Mouse (Mus musculus) C2C12 (cell line): Measurements from ENCODE around the gene Syne3. TPM values are rescaled to one million over a fixed set of nuclear protein-coding genes. Genes with fewer than 3 reads are reported as not detected.

Experiments used
- H3K27me3 ChIP-seq: one replicate; pipeline ENCODE4 v1.6.1; 2011; ENCODE audit not compliant: control insufficient read depth, insufficient read depth, insufficient read length
- H3K36me3 ChIP-seq: one replicate; pipeline ENCODE4 v1.6.1; 2011; ENCODE audit not compliant: control insufficient read depth, insufficient read depth
- H3K4me3 ChIP-seq: one replicate; pipeline ENCODE4 v1.5.1; 2011; ENCODE audit warnings: mild to moderate bottlenecking, control low read depth; ENCODE audit not compliant: poor library complexity, insufficient read depth, severe bottlenecking
- H3K79me2 ChIP-seq: one replicate; pipeline ENCODE4 v1.6.1; 2011; ENCODE audit not compliant: control insufficient read depth, insufficient read depth
- H3K79me3 ChIP-seq: one replicate; pipeline ENCODE4 v1.6.1; 2011; ENCODE audit warnings: low read depth, control low read depth
- H3ac ChIP-seq: one replicate; pipeline ENCODE3; 2011; ENCODE audit warnings: low read depth; ENCODE audit not compliant: control insufficient read depth, insufficient read length
- CEBPB ChIP-seq: IDR thresholded peaks from one replicate; pipeline ENCODE4 v1.6.1; 2011; ENCODE audit warnings: low read depth, mild to moderate bottlenecking, control low read depth, moderate library complexity
- CTCF ChIP-seq: IDR thresholded peaks from one replicate; pipeline ENCODE4 v1.5.1; 2011; ENCODE audit not compliant: control insufficient read depth, insufficient read depth, insufficient read length
- FOSL1 ChIP-seq: IDR thresholded peaks from one replicate; pipeline ENCODE4 v1.8.0; 2011; ENCODE audit warnings: mild to moderate bottlenecking, low read length; ENCODE audit not compliant: poor library complexity, insufficient read depth, severe bottlenecking
- MAX ChIP-seq: IDR thresholded peaks from one replicate; pipeline ENCODE4 v1.6.1; 2011; ENCODE audit warnings: mild to moderate bottlenecking, control low read depth
- MYOD1 ChIP-seq: IDR thresholded peaks from one replicate; pipeline ENCODE4 v1.6.1; 2011; ENCODE audit warnings: low read depth; ENCODE audit not compliant: control insufficient read depth, insufficient read length
- MYOG ChIP-seq: IDR thresholded peaks from one replicate; pipeline ENCODE4 v1.6.1; 2011; ENCODE audit not compliant: control insufficient read depth, insufficient read length; ENCODE audit errors: extremely low read depth
- USF1 ChIP-seq: IDR thresholded peaks from one replicate; pipeline ENCODE4 v1.6.1; 2011; ENCODE audit warnings: low read depth, mild to moderate bottlenecking, control low read depth, moderate library complexity
- polyA plus RNA-seq: library from polyadenylated mRNA; unstranded; fragments of >200 nt; fragmentation: generic; extraction: Trizol; gene quantifications from one replicate; pipeline ENCODE4 v1.2.1, GENCODE M21; 2012; ENCODE audit warnings: missing spikeins

Gene Syne3
- polyA plus RNA-seq, 1 experiment, result 24.8 TPM

GRCm38 (mm10) chr12:104995259-104995876 lies 14.2 kb downstream of the Syne3 start:
- Histone ChIP-seq H3K4me3 (no peak overlapping the region), H3ac (no peak overlapping the region), H3K79me2 (peaks cover 82% of the 10 kb centered on the region), H3K79me3 (peaks cover 58% of the 10 kb centered on the region), H3K36me3 (peaks cover 12% of the 10 kb centered on the region), H3K27me3 (no peaks in the 10 kb centered on the region)
- TF ChIP-seq CEBPB (no peak), MYOD1 (no peak), MAX (no peak), MYOG (no peak), USF1 (no peak)

- Histone ChIP-seq H3ac (peak overlapping the region; percentile 38), H3K79me3 (peaks cover 54% of the 10 kb centered on the region), H3K4me3 (no peak overlapping the region), H3K79me2 (peaks cover 82% of the 10 kb centered on the region), H3K36me3 (peaks cover 17% of the 10 kb centered on the region), H3K27me3 (no peaks in the 10 kb centered on the region)
- TF ChIP-seq MYOG, result no peak
- TF ChIP-seq FOSL1, result no peak
- TF ChIP-seq USF1, result peak; percentile 53
- TF ChIP-seq MAX, result no peak
- no peak for TF ChIP-seq CTCF
- no peak for TF ChIP-seq CEBPB
- peak; percentile 100 for TF ChIP-seq MYOD1
Measured at GRCm38 (mm10) chr12:104992838-104993237, 16.8 kb downstream of the Syne3 start.

GRCm38 (mm10) chr12:104992123-104992741 lies 17.4 kb downstream of the Syne3 start:
- TF ChIP-seq MAX (peak; percentile 78), CTCF (no peak), CEBPB (no peak), MYOG (no peak), FOSL1 (peak; percentile 5), MYOD1 (peak; percentile 47)
- Histone ChIP-seq H3K79me3 (peaks cover 54% of the 10 kb centered on the region), H3K36me3 (peaks cover 23% of the 10 kb centered on the region), H3K79me2 (peaks cover 82% of the 10 kb centered on the region), H3ac (peak overlapping the region; percentile 38), H3K4me3 (no peak overlapping the region), H3K27me3 (no peaks in the 10 kb centered on the region)

- no peak overlapping the region for H3K4me3 ChIP-seq
- H3ac ChIP-seq, result no peak overlapping the region
- peaks cover 56% of the 10 kb centered on the region for H3K79me3 ChIP-seq
- peaks cover 17% of the 10 kb centered on the region for H3K36me3 ChIP-seq
- H3K27me3 ChIP-seq, result no peaks in the 10 kb centered on the region
- TF ChIP-seq MYOD1 (no peak), MAX (no peak), USF1 (no peak), MYOG (no peak), FOSL1 (no peak), CTCF (no peak), CEBPB (no peak)
- peaks cover 82% of the 10 kb centered on the region for H3K79me2 ChIP-seq
Measured at GRCm38 (mm10) chr12:104990741-104991454, 18.7 kb downstream of the Syne3 start.

GRCm38 (mm10) chr12:104987936-104988335 lies 21.7 kb downstream of the Syne3 start:
- Histone ChIP-seq H3K27me3 (no peaks in the 10 kb centered on the region), H3K79me2 (peaks cover 80% of the 10 kb centered on the region), H3ac (no peak overlapping the region), H3K4me3 (no peak overlapping the region), H3K36me3 (peaks cover 24% of the 10 kb centered on the region), H3K79me3 (peaks cover 53% of the 10 kb centered on the region)
- no peak for TF ChIP-seq CEBPB
- no peak for TF ChIP-seq MYOD1
- TF ChIP-seq CTCF, result no peak
- TF ChIP-seq USF1, result no peak
- no peak for TF ChIP-seq MYOG
- TF ChIP-seq MAX, result no peak
- no peak for TF ChIP-seq FOSL1
